In genomic region chr9:70666811-70667210, GRCm38 (mm10) we compare ENCODE assay signal across 18 mouse cellular contexts. TPM values are rescaled to one million over a fixed set of nuclear protein-coding genes. Genes with fewer than 3 reads are reported as not detected.
DNase-seq lines count a peak whose midpoint lies in the region; ATAC-seq and TF ChIP-seq lines count a peak whose summit lies in the region.
"Had no signal": no experiment of that assay in that cellular context is flagged by ENCODE, and none has a peak within 500 bp of the region (broad histone marks: within the 10 kb centered on the region; RNA-seq: fewer than 3 reads in every experiment).

No protein-coding gene starts in this region.

- no peak for ATAC-seq in liver, embryonic 14.5 days (ENCODE audit: insufficient read depth)
- peak; percentile 79 for ATAC-seq in megakaryocyte, adult 5-6 weeks (ENCODE audit: poor library complexity, severe bottlenecking)
- no peak for ATAC-seq in neural tube, embryonic 15.5 days (ENCODE audit: low FRiP score)
- ATAC-seq: forebrain, embryonic 16.5 days; hindbrain, postnatal 0 days had no signal

- H3K9me3 ChIP-seq in liver, embryonic 14.5 days (ENCODE audit: control insufficient read depth, low read length) = peaks cover 3% of the 10 kb centered on the region; the same call in 1 of the 2 replicates
- H3K9me3 ChIP-seq in neural tube, embryonic 15.5 days (replicated peaks) = no peaks in the 10 kb centered on the region
- H3K9me3 ChIP-seq: liver, embryonic 15.5 days had no signal

- H3K27me3 ChIP-seq in liver, embryonic 14.5 days (ENCODE audit: control insufficient read depth, insufficient read depth, low read length) = no peaks in the 10 kb centered on the region
- H3K27me3 ChIP-seq in neural tube, embryonic 15.5 days (replicated peaks) = no peaks in the 10 kb centered on the region
- H3K27me3 ChIP-seq: liver, embryonic 15.5 days had no signal

- 0 out of 2 replicates have a peak, but pooled peaks have one; percentile 17 for TF ChIP-seq CTCF in liver, embryonic 14.5 days (IDR thresholded peaks at IDR 0.05; ENCODE audit: low read depth)

- 57% methylated on average over 7 of the region's 7 CpGs for WGBS in liver, embryonic 14.5 days (ENCODE audit: insufficient replicate concordance)
- 77% methylated on average over 7 of the region's 7 CpGs for WGBS in neural tube, embryonic 15.5 days

- no peak overlapping the region for H3K4me3 ChIP-seq in liver, embryonic 14.5 days (ENCODE audit: insufficient read depth in 1 of 2, low read depth in 2 of 2, low read length in 2 of 2)
- no peak overlapping the region for H3K4me3 ChIP-seq in neural tube, embryonic 15.5 days (replicated peaks)
- H3K4me3 ChIP-seq: erythroblast, embryonic 14.5 days; liver, embryonic 15.5 days had no signal

- H3K27ac ChIP-seq in liver, embryonic 14.5 days = no peak overlapping the region; the same call in 1 of the 2 replicates
- no peak overlapping the region for H3K27ac ChIP-seq in neural tube, embryonic 15.5 days (replicated peaks)
- H3K27ac ChIP-seq: hindbrain, postnatal 0 days; stomach, postnatal 0 days had no signal

- H3K4me2 ChIP-seq in liver, embryonic 14.5 days (ENCODE audit: low read depth) = no peak overlapping the region
- no peak overlapping the region for H3K4me2 ChIP-seq in neural tube, embryonic 15.5 days
- H3K4me2 ChIP-seq: liver, embryonic 15.5 days had no signal

- TF ChIP-seq EP300 in liver, embryonic 14.5 days (IDR thresholded peaks at IDR 0.05; ENCODE audit: low read depth) = no peak

- H3K9ac ChIP-seq in liver, embryonic 14.5 days (replicated peaks) = no peak overlapping the region
- H3K9ac ChIP-seq in neural tube, embryonic 15.5 days (replicated peaks) = no peak overlapping the region
- H3K9ac ChIP-seq: liver, embryonic 15.5 days had no signal

- H3K36me3 ChIP-seq in liver, embryonic 14.5 days (replicated peaks; ENCODE audit: control insufficient read depth, insufficient read depth, low read depth) = no peaks in the 10 kb centered on the region; the same call in 1 of the 2 replicates
- H3K36me3 ChIP-seq in neural tube, embryonic 15.5 days = no peaks in the 10 kb centered on the region

- peak; percentile 52 for DNase-seq in cerebellum, adult 9-11 months
- no peak for DNase-seq in cerebellum, postnatal 36 days
- DNase-seq in liver, embryonic 14.5 days (ENCODE audit: low read depth in 3 of 3, low spot score in 3 of 3) = no peak
- DNase-seq in liver (no peak), adipocyte (ENCODE audit: low spot score) (peak; percentile 58)
- DNase-seq in spleen, postnatal 10 days (ENCODE audit: low spot score in 2 of 2) = no peak
- DNase-seq: cerebellum, adult 18-20 months; gastrocnemius, postnatal 25 days; right cerebral cortex, adult 18-20 months; spleen, adult 18-20 months; thymus, postnatal 4 days had no signal

- H3K4me1 ChIP-seq in liver, embryonic 14.5 days (replicated peaks; ENCODE audit: control insufficient read depth in 2 of 2, insufficient read depth in 2 of 2, low read length in 1 of 2) = peaks cover 27 to 29% of the 10 kb centered on the region in 2 experiments
- no peaks in the 10 kb centered on the region for H3K4me1 ChIP-seq in neural tube, embryonic 15.5 days

RNA-seq across cellular contexts. Expression of gene Mindy2, which starts 9.8 kb away (rescaled TPM):
- polyA plus RNA-seq in liver, embryonic 14.5 days (2012; rRNA removed) = 5.2 and 7.8 TPM in 2 replicates
- 13.7 and 15.3 TPM in 2 replicates for polyA plus RNA-seq in liver, embryonic 14.5 days (2014; fragmentation: Nextera tagmentation; extraction: Ambion mirVana)
- total RNA-seq in megakaryocyte, adult 5-6 weeks (2015) = 29.4 and 33.7 TPM in 2 replicates
- total RNA-seq in megakaryocyte, adult 5-6 weeks (2017) = 28.0 and 38.9 TPM in 2 replicates
- polyA plus RNA-seq in neural tube, embryonic 15.5 days (2015; fragmentation: Nextera tagmentation; extraction: Ambion mirVana) = 19.3 and 22.3 TPM in 2 replicates

RNA-seq across cellular contexts. Expression of gene Gm10642, which starts 10.8 kb away (rescaled TPM):
- 0.47 and 0.50 TPM in 2 replicates for polyA plus RNA-seq in liver, embryonic 14.5 days (2012; rRNA removed)
- 0.66 and 0.86 TPM in 2 replicates for polyA plus RNA-seq in liver, embryonic 14.5 days (2014; fragmentation: Nextera tagmentation; extraction: Ambion mirVana)
- total RNA-seq in megakaryocyte, adult 5-6 weeks (2015) = 0.18 and 1.0 TPM in 2 replicates
- 0.85 and 0.99 TPM in 2 replicates for total RNA-seq in megakaryocyte, adult 5-6 weeks (2017)
- 0.42 and 0.74 TPM in 2 replicates for polyA plus RNA-seq in neural tube, embryonic 15.5 days (2015; fragmentation: Nextera tagmentation; extraction: Ambion mirVana)

RNA-seq across cellular contexts. Expression of gene Adam10, which starts 12.0 kb away (rescaled TPM):
- polyA plus RNA-seq in liver, embryonic 14.5 days (2012; rRNA removed) = 27.6 and 37.2 TPM in 2 replicates
- polyA plus RNA-seq in liver, embryonic 14.5 days (2014; fragmentation: Nextera tagmentation; extraction: Ambion mirVana) = 55.2 and 61.5 TPM in 2 replicates
- 113 TPM in 2 replicates for total RNA-seq in megakaryocyte, adult 5-6 weeks (2015)
- total RNA-seq in megakaryocyte, adult 5-6 weeks (2017) = 51.2 and 59.8 TPM in 2 replicates
- 53.1 and 59.5 TPM in 2 replicates for polyA plus RNA-seq in neural tube, embryonic 15.5 days (2015; fragmentation: Nextera tagmentation; extraction: Ambion mirVana)

Comparison
In these comparisons a context has a peak if more than half of its experiments do, and no peak if none do; other contexts are left out.
1. DNase-seq: peak in cerebellum, adult 9-11 months (single experiment) and adipocyte (single experiment); none in cerebellum, postnatal 36 days (0 of 2), liver, embryonic 14.5 days (0 of 3), liver (single experiment) and spleen, postnatal 10 days (0 of 2).